Mouse (Mus musculus): ENCODE data around the gene Krt84. TPM values are rescaled to one million over a fixed set of nuclear protein-coding genes. Genes with fewer than 3 reads are reported as not detected.
"Not testable (repeated sequence)": the region's sequence is repeated elsewhere in the genome, so short reads cannot be mapped to it uniquely, and the experiment has no call there.

The Krt84 gene
- not detected in 2 replicates for polyA plus RNA-seq (2012; rRNA removed)

DNA sequence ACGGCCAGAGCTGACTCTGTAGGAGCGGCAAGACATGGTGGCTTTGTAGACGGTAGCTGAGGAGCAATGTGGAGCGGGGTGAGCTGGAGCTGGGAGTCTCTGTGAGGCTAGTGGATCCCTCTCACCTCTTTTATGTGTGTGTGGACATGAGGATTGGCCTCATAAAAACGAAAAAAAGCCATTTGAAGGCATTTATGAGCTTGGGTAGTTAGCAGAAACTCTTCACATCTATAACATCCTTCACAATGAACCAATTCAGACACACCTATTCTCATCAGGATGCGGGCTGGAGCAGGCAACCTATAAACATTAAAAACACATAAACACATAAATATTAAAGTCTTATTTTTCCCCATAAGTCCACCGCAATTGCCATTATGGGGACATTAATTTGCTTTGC lies at the start of gene Krt84:
Gene Krt84 (minus strand): TSS at position 101 of the 400 bp plus-strand sequence.
- no peak for DNase-seq (ENCODE audit: low spot score)

DNA sequence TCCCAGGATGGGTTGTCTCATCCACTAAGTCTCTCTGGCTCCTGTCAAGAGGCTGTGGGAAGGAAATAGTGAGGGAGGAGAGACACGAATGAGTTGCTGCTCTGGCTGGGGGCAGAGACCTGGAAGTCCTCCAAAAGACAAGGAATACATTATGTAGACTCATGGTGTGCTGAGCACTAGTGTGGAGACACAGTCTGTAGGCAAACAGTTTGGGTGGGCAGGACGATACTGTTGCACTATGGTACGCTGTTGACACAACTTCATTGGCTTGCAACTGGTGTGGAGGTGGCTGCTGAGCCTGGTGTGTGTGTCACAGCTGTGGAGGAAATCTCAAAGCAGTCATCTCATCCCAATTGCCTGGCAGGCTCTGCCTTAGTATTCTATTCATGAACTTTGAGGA lies 49.1 kb upstream of the Krt84 start:
- DNase-seq (ENCODE audit: low spot score): no peak

DNA sequence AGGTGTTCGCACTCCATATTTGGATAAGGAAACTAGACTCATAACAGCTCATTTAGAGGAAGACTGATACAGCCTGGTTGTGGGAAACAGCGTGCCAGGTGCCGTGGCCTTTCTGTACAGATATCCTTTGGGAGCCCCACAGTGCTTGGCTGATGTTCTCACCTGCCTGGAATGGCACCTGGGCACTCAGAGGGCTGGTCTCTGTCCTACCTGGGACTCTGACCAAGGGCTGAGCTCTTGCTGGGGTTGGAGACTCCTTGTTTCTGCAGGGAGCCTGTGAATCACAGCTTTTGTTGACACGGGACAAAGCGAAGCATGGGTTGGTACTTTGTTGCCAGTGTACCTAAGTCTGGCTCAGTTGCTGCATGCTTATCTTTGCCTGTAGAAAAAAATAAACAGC lies 42.9 kb upstream of the Krt84 start:
- peak; percentile 11 for DNase-seq (ENCODE audit: low spot score)

DNA sequence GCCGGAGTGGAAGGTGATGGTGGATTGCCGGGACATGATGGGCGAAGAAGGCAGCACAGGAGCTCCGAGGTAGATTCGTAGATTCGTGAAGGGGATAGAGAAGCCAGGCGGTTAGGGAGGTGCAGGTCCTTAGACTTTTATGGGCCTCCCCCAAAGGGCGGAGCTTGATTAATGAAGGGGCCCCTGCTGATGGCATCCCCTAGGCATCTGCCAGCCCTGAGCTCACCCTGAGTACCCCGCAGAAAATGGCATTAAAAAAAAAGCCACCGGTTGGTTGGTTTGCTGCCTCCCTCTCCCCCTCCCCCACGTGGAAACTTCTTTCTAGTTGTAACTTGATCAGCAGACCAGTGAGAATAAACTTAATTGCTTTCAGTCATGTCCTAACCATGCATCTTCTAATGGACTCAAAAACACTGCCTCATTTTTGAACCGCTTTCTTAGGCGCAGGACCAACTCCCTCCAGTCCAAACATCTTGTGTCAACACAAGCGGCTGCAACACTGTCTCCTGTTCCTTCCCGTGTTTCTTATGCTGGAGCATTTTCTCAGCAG lies 41.3 kb upstream of the Krt84 start, which contains the start of gene Krt75:
Gene Krt75 (minus strand): TSS at position 109 of the 550 bp plus-strand sequence.
- DNase-seq (ENCODE audit: low spot score): peak; percentile 4

DNA sequence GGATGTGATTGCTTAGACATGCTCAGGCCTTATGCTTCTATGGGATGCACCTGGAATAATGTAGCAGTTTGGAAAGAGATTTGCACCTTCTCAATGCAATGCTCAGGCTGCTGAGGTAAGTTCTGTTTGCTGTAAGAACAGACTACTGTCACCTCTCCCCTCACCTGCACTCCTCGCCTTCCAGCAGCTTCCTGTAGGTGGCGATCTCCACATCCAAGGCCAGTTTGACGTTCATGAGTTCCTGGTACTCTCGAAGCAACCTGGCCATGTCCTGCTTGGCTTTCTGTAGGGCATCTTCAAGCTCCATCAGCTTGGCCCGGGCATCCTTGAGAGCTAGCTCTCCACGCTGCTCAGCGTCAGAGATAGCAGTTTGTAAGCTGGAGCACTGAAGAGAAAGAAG lies 35.2 kb upstream of the Krt84 start:
- no peak for DNase-seq (ENCODE audit: low spot score)

DNA sequence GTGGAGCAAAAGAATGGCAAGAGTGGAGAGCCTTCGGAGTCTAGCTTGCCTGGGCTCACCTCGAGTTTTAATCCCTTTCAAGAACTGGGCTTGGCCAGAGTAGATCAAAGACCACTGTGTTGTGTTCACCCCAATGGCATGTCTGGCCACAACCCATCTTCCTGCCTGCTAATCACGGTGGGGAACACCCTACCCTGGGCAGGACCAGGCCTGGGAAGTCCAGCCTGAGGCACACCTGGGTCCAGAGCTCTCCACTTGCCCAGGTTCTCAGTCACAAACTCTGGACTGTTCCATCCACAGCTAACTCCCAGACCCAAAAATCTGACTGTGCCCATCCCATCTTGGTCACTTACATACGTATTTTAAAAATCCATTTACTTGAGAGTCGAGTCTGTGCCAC lies 30.2 kb upstream of the Krt84 start, which contains the start of gene Krt90:
Gene Krt90 (minus strand): TSS at position 101 of the 400 bp plus-strand sequence.
- DNase-seq (ENCODE audit: low spot score): no peak

DNA sequence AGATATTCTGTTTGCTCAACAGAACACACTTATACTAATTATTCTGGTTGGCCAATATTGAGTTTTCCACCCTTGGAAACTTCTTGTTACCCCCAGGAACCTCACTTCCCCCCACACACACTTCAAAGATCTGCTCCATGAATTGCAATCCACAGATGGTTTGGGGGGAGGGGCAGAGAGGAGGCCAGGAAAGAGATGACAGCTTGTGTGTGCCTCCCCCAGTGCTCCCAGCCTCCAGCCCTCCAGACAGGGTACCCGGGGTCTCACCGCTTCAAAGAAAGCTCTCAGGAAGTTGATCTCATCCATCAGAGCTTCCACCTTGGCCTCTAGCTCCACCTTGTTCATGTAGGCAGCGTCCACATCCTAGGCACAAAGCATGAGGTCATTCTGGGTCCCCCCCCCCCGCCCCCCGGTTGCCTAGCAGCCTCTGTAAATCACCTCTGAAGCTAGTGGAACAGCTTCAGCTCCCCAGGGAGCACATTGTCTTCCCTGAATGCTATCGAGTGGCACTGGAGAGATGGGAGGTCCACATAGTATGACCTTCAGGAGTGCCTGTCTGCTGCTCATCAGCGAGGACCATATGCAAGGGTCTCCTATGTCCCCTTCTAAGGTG lies 25.5 kb upstream of the Krt84 start:
- DNase-seq (ENCODE audit: low spot score): no peak

DNA sequence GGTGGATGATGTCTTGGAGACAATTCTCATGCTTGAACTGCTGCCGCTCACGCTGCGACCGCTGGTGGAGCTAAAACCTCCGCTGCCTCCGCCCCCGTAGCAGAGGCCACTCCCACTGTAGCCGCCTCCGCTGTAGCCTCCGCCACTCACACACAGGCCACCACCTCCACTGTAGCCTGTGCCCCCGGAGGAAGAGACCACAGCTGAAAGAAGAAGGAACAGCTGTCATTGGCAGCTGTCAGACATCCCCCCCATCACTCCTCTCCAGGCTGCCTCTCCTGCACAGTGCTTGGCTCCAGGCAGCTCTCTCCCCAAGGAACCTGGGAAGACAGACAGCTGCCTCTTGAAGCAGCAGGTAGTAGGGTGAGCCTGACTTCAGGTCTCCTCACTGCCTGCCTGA lies 20.5 kb upstream of the Krt84 start:
- no peak for DNase-seq (ENCODE audit: low spot score)

DNA sequence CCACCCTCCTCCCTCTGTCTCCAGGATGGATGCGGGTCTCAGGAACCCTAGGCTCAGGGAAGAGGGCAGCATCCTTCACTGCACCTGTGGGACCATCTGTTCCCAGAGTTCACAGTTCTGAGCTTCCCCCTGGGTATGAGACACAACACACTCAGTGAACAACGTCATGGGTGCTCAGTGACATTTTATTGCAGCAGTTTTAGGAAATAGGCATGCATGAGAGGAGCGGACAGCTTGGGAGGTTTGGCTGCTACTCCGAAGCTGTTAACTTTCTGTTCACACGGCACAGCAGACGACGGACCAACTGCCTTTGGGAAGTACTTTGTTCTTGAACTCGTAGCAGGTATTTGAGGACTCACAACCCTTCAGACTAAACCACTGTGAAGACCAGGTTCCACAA lies 19.6 kb upstream of the Krt84 start:
- no peak for DNase-seq (ENCODE audit: low spot score)

DNA sequence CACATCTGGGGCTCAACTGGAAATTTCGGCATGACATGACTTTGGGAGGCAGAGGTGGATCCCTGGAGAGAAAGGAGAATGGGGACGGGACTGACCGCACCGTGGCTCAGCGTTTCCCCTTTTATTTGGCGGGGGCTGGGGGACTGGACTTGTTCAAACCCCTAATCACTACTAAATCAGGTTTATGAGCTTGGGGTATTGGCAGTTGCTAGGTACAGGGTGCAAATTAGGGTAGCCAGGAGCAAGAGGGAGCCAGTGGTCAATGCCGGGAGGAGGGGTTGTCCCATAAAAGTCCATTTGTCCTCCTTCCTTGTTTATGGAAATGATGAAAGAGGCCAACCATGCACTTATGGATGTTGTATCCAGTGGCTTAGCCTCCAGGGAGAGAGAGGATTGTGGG lies 17.9 kb upstream of the Krt84 start, which contains the start of gene Krt82:
Gene Krt82 (minus strand): TSS at position 101 of the 400 bp plus-strand sequence.
- DNase-seq (ENCODE audit: low spot score): no peak

DNA sequence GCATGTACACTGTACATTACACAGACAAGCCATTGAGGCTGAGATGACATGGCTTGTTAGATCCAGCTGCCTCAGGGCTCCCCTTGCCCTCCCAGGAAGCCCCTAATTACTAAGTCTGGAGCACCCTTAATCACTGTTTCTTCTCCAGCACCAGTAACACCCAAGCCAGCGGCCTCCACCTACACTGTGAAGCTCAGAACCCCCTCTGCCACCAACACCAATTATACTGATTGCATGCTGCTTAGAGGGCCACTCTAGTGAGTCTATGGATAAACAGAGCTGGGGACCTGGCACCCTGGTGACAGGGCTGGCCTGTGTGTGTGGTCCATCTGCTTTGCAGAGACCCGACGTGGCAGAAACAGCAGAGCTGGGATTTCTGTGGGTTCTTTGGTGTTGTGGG lies 11.9 kb upstream of the Krt84 start:
- DNase-seq (ENCODE audit: low spot score): no peak

DNA sequence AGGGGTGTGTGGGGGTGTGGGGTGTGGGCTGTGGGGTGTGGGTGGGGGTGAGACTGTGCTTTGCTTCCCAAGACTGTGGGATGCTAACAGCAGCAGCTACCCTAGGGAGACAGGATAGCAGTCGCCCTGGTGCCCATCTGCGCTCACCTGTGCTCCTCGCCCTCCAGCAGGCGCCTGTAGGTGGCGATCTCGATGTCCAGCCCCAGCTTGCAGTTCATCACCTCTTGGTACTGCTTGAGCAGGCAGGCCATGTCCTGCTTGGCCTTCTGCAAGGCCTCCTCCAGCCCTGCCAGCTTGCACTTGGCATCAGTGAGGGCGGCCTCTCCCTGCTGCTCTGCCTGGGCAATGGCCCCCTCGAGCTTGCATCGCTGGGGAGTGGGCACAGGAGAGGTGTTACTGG lies 9.9 kb upstream of the Krt84 start:
- no peak for DNase-seq (ENCODE audit: low spot score)

DNA sequence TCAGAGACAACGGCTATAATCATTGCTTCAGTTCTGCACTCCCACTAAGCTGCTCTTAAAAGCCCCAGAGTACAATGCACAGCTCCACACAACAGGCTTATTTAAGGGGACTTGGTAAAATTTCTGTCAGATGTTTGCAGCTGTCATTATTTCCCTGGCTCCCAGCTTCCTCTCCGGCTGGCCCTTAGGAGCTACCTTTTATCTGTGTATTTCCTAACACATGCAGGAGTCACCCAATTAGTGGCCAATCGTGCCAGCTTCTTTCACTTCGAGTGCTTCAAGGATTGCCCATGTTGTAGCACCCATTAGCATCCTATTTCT lies 5.9 kb upstream of the Krt84 start:
- DNase-seq (ENCODE audit: low spot score): no peak

DNA sequence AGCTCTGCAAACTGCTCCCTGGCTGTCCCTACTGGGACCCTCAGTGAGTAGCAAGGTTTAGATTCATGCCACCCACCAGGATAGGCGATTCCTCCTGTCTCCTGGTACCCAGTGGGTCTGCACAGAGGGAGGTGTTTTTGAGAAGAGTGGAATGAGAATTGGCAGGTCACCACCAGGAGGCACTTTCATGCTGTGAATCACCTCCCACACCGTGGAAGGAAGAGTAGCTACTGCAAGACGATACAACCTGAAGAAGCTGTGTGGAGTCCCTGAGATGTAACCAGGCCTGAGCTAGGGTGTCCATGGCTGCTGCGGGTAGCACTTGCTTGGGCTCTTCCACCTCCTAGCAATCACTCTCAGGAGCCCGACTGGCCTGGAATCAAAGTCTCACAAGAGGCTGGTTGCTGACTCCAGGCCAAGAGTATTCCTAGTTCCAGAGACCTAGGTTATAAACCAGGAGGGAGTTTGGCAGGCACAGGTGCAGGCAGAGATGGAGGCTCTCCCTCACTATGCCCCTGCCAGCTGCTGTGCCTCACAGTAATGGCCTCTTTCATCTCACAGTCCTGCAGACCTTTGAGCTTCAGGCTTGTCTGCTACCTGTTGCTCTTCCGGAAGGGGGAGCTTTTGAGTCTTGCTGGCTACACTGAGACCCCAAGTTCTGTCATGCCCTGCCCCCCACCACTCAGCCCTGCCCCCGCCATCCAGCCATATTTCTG lies 5.4 kb upstream of the Krt84 start:
- DNase-seq (ENCODE audit: low spot score): no peak

DNA sequence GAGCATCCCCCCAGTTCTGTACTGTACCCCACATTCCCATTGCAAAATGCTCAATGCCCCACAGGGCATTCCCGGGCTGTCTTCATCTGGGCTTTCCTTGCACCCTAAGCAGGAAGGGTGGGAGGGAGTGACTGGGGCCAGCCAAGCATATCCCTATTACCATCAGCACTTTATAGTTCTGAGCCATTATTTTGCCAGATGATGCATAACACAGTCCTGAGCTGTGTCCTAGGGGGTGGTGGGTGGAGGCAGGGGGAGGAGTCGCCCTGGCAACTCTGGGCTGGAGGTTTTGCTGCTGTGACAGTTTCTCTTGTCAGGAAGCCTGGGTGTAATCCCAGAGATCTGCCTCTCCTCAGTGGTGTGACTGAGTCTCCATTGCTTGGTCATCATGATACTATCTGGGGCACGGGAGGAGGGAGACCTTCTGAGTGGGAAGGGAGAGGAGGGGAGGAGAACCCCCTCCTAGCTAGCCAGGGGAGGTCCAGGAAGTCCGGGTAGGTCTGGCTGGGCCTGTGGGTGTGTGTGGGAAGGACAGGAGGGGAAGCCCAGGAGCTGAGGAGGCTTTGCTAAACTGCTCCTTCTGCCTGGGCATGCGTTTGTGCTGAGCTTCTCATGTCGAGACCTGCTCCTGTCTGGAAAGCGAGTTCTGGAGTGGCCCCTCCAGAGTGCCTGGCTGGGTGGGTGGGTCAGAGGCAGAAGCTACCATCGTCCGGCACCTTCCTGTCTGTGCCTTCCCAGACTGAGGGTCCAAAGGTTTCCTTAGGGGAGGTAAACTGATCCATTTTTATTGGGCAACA lies 3.6 kb upstream of the Krt84 start:
- DNase-seq (ENCODE audit: low spot score): peak; percentile 34

DNA sequence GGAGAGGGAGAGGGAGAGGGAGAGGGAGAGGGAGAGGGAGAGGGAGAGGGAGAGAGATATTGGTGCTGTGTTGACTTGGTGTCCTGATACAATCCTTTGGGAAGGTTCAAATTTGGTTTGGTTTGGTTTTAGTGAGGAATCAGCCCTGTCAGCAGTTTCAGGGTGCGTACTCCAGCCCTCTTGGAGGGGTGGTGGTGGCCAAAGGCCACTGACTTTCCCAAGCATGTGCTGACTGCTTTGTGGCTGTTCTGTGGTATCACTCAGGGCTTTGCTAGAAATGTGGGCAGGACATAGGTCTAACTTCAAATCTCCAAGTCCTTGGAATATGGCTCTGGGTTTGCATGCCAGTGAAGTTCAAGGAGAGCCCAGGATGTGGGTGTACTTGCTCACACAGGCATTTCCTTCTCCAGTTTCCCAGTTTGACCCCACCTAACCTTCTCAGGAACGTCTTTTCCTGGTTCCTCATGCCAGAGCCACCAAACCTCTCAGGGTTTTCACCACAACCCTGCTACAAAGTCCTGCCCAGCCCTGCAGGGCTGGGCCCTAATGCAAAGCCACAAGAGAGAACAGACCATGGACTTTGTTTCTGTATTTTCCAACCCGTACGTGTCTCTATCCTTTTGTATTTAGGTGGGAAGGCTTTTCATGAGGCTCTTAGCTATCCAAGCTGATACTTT lies 9.9 kb downstream of the Krt84 start:
- DNase-seq (ENCODE audit: low spot score): no peak

DNA sequence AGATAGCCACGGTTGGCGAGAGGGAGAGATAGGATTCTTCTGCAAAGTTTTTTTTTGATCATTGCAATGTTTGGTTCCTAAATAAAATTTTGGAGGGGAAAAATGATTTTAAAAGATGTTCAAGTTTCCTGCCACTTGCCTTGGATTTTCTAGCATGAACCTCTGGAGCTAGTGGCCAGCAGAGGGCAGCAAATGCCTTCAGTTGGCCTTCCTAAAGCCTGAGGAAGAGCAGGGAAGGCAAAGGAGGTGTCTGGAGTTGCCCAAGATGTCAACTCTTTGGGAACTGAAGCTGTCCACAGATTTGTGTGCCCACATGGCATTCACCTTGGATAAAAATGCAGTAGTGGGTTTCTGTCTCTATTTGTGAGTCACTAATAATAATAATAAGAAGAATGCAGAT lies 12.8 kb downstream of the Krt84 start:
- peak; percentile 46 for DNase-seq (ENCODE audit: low spot score)

DNA sequence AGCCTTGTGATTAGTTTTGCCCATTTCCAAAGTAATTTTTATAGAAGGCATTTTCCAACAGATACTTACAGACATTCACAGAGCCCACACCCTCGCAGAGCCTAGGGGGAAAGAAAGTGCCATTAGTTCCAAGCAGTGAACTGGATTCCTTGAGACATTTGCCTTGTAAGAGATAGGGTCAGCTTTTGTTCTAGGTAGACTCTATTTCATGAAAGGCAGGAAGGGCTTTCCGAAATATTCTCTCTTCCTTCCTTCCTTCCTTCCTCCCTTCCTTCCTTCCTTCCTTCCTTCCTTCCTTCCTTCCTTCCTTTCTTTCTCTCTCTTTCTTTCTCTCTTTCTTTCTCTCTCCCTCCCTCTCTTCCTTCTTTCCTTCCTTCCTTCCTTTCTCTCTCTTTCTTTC lies 15.5 kb downstream of the Krt84 start, which contains the start of gene Gm49425:
Gene Gm49425 (minus strand): TSS at position 101 of the 400 bp plus-strand sequence.
- not testable (repeated sequence) for DNase-seq (ENCODE audit: low spot score)

DNA sequence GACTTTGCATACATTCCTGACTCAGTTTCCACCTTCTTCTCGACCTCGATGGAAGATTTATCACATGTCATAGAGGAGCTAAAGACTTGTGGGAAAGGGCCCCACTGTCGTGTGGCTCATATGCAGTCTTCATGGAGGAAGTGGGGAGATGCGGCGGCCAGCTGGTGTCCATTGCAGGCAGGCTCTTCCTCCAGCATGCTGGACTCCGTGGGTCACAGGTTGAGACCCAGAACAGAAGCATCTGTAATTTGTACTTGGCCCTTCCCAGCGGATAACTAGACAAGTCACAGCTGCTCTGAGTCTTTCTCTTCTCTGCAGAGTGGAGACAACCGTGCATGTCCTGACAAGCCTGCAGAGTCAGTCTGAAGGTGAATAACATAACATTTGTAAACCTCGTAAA lies 24.4 kb downstream of the Krt84 start:
- DNase-seq (ENCODE audit: low spot score): no peak

DNA sequence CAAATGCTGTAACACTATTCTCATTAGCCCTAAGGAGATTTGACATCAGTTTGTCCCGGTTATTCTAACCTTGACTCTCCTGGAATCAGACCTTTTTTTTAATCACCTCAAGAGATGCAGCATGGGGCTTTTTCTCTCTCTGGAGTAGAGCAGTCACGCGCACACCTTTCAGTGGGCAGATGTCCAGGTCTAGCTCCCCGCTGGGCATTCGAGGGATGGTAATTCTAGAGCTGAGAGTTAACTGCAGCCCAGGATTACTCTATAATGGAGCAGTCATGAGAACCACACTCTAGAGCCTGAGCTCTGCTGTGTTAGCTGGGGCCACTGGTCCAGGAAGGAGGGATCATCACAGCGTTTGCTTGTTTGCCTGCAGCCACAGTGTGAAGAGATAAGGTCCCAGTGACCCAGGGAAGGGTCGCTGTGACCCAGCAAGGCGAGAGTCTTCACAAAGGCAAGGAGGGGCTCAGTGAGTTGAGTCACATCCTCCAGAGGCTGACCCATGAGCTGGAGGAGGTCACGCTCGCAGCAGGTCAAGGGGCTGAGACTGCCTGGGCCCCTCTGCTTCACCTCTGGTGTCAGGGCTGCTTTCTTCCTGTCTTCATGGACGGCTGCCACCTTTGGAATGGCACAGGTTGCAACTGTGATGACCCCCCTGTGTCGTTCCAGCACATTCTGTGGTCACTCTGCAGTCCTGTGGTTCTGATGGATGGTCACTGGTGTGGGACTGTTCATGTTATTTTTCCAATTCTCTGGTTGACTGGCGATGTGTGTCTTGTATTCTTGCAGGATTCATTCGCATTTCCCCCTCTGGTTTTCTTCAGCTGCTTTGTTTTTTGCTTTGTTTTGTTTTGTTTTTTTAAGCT lies 25.5 kb downstream of the Krt84 start:
- DNase-seq (ENCODE audit: low spot score): no peak

DNA sequence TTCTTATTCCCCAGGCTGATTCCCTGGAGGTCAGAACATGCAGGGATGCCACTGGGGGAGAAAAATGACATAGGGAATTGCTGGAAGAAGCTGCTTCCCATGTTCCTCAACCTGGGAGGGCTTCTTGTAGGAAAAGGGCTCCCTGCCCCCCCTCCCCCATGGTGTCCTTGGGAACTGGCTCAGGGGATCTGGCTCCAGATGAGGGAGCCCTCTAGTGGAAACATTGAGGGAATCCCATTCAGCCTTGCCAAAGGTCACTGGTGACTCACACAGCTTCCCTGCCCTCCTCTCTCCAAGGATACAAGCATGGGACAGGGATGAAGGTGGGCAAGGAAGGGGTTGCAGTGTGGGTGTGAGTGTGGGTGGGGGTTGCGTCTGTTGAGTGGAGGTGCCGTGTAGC lies 35.4 kb downstream of the Krt84 start:
- DNase-seq (ENCODE audit: low spot score): no peak
